In the genomic region with DNA sequence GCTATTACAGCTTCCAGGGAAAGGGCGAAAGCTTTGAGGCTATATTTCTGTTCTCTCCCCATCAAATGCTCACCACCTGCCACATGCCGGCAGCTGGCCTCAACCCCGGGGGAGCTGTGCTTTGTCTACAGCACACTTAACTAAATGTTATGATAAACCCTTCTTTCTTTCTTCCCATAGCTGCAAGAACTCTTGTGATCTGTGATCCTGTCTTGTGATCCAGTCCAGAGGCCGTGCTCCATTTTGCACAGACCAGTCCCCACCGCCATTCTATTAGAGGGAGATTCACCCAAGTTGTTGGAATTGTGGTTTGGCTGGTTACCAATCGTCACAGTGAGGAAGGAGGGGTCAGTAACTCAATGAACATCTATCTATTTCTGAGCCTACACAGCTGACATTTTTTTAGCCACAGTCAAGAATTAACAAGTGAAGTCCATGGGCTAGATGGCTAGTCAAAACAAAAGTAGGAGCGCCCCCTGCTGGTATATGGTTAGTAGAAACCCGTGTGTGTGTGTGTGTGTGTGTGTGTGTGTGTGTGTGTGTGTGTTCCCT, we compare ENCODE assay signal across 8 mouse cellular contexts.
DNase-seq lines count a peak whose midpoint lies in the region; ATAC-seq and TF ChIP-seq lines count a peak whose summit lies in the region.

No protein-coding gene starts in this region.

- no peak for TF ChIP-seq POLR2A in embryonic fibroblast, embryonic 13.5 days (IDR thresholded peaks at IDR 0.05; ENCODE audit: low read depth, low read length)
- TF ChIP-seq POLR2A in lung, adult 2 months (IDR thresholded peaks at IDR 0.05; ENCODE audit: borderline replicate concordance, extremely low read depth, low read depth, low read length), result no peak

- no peak overlapping the region for H3K4me3 ChIP-seq in embryonic fibroblast, embryonic 13.5 days (ENCODE audit: insufficient read depth, low read length)
- H3K4me3 ChIP-seq in intestine, postnatal 0 days (ENCODE audit: low read depth, low read length), result no peak overlapping the region
- H3K4me3 ChIP-seq in lung, adult 2 months (replicated peaks; ENCODE audit: extremely low read depth, low read depth, low read length), result no peak overlapping the region

- 0 out of 2 replicates have a peak, but pooled peaks have one; percentile 6 for TF ChIP-seq CTCF in embryonic fibroblast, embryonic 13.5 days (IDR thresholded peaks at IDR 0.05; ENCODE audit: borderline replicate concordance, insufficient read depth, low read length)
- peak; percentile 53 for TF ChIP-seq CTCF in intestine, postnatal 0 days (IDR thresholded peaks at IDR 0.05; ENCODE audit: low read depth)
- TF ChIP-seq CTCF in lung, adult 2 months (IDR thresholded peaks at IDR 0.05; ENCODE audit: insufficient read depth, low read length), result no peak

- ATAC-seq in intestine, postnatal 0 days, result no peak
- ATAC-seq in CD4-positive, CD25-positive, alpha-beta regulatory T cell, adult 4 months, result no peak

- H3K9ac ChIP-seq in intestine, postnatal 0 days (ENCODE audit: low read depth, low read length), result no peak overlapping the region

- H3K36me3 ChIP-seq in intestine, postnatal 0 days (ENCODE audit: control insufficient read depth, insufficient read depth), result no peaks in the 10 kb centered on the region

- DNase-seq in layer of hippocampus, adult 11-12 months (ENCODE audit: low spot score), result peak; percentile 50
- no peak for DNase-seq in layer of hippocampus, adult 9-11 months
- DNase-seq in adrenal gland, postnatal 36 days, result peak; percentile 54 to 72
- peak; percentile 5 for DNase-seq in lung, adult 2 months
- DNase-seq in ovary, postnatal 36 days (ENCODE audit: low spot score), result peak; percentile 12

- 39% methylated on average over 8 of the region's 8 CpGs for whole genome bisulfite sequencing in intestine, postnatal 0 days
- WGBS in lung, adult 2 months, result 47% methylated on average over 8 of the region's 8 CpGs

- no peaks in the 10 kb centered on the region for H3K9me3 ChIP-seq in intestine, postnatal 0 days (ENCODE audit: control insufficient read depth)

- H3K27ac ChIP-seq in embryonic fibroblast, embryonic 13.5 days (ENCODE audit: insufficient read depth, low read length), result no peak overlapping the region
- H3K27ac ChIP-seq in intestine, postnatal 0 days (ENCODE audit: low read depth, low read length), result no peak overlapping the region

- H3K4me1 ChIP-seq in embryonic fibroblast, embryonic 13.5 days (ENCODE audit: control insufficient read depth, insufficient read depth, low read length), result no peaks in the 10 kb centered on the region
- H3K4me1 ChIP-seq in intestine, postnatal 0 days (replicated peaks; ENCODE audit: control insufficient read depth, insufficient read depth, low read length), result no peaks in the 10 kb centered on the region
- H3K4me1 ChIP-seq in lung, adult 2 months (ENCODE audit: control insufficient read depth, insufficient read depth, low read length), result no peaks in the 10 kb centered on the region

- no peak overlapping the region for H3K4me2 ChIP-seq in intestine, postnatal 0 days (replicated peaks; ENCODE audit: low read depth)

- H3K27me3 ChIP-seq in intestine, postnatal 0 days (replicated peaks; ENCODE audit: control insufficient read depth, insufficient read depth, low read length), result no peaks in the 10 kb centered on the region
